8 mouse cellular contexts compared by ENCODE assay signal in the genomic region with DNA sequence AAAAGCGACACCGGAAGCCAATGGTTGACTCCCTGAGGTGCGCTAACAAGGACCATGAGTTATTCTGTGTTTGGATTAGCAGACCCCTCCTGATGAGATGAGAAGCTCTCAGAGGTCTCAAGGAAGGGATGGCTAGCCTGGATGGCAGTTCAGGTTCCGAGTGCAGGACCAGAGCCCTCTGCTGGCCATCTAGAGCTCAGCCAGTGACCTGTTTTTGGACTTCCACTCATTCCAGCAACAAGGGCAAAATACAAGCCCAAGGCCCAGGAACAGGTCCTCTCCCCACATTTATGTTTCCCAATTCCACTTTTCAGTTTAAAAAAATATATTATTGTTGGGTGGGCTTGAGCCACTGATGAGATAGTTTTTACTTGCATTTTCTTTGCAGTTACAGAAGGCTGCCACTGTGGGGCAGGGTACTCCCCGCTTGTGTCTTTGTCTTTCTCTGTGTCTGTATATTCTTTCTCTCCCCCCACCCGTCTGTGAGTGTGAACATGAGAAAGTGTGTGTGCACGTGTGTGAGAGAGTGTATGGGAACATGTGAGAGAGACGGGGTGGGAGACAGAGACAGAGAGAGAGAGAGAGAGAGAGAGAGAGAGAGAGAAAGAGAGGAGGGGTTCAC. TPM values are rescaled to one million over a fixed set of nuclear protein-coding genes. Genes with fewer than 3 reads are reported as not detected.
A peak's percentile ranks its signal among the peaks of the same experiment; 100 is the strongest.
DNase-seq lines count a peak whose midpoint lies in the region; ATAC-seq and TF ChIP-seq lines count a peak whose summit lies in the region.

No protein-coding gene starts in this region.

- ATAC-seq in hindbrain, embryonic 15.5 days (ENCODE audit: low FRiP score, low read depth): no peak
- peak; percentile 28; the same call in 1 of the 2 replicates for ATAC-seq in midbrain, postnatal 0 days (ENCODE audit: low FRiP score)

- H3K4me3 ChIP-seq in forebrain, embryonic 10.5 days: peak overlapping the region; percentile 49
- H3K4me3 ChIP-seq in hindbrain, embryonic 15.5 days: peak overlapping the region; percentile 20; the same call in 1 of the 2 replicates
- H3K4me3 ChIP-seq in midbrain, postnatal 0 days (ENCODE audit: low read depth, low read length): no peak overlapping the region

- peaks cover 31% of the 10 kb centered on the region for H3K4me1 ChIP-seq in forebrain, embryonic 10.5 days
- H3K4me1 ChIP-seq in hindbrain, embryonic 15.5 days (replicated peaks): peaks cover 32% of the 10 kb centered on the region
- no peaks in the 10 kb centered on the region; the same call in 1 of the 2 replicates for H3K4me1 ChIP-seq in midbrain, postnatal 0 days (ENCODE audit: insufficient read depth, low read length)

- DNase-seq in layer of hippocampus, postnatal 10 days (ENCODE audit: low spot score in 2 of 2): peak; percentile 53 to 68
- no peak for DNase-seq in layer of hippocampus, adult 9-11 months
- DNase-seq in adrenal gland, postnatal 25 days: peak; percentile 29
- DNase-seq in forebrain, embryonic 10.5 days (ENCODE audit: extremely low spot score, low spot score): peak; percentile 75
- DNase-seq in liver: peak; percentile 48
- peak; percentile 71 for DNase-seq in midbrain, postnatal 0 days (ENCODE audit: low spot score)
- DNase-seq in thymus, postnatal 14 days: peak; percentile 52

- TF ChIP-seq CTCF in midbrain, postnatal 0 days (IDR thresholded peaks at IDR 0.05): peak; percentile 71

- H3K9ac ChIP-seq in hindbrain, embryonic 15.5 days: no peak overlapping the region
- H3K9ac ChIP-seq in midbrain, postnatal 0 days (replicated peaks; ENCODE audit: low read length, poor library complexity, severe bottlenecking): no peak overlapping the region

- H3K36me3 ChIP-seq in forebrain, embryonic 10.5 days (replicated peaks): no peaks in the 10 kb centered on the region
- H3K36me3 ChIP-seq in hindbrain, embryonic 15.5 days: no peaks in the 10 kb centered on the region
- no peaks in the 10 kb centered on the region for H3K36me3 ChIP-seq in midbrain, postnatal 0 days (ENCODE audit: insufficient read depth, low read length)

- H3K27me3 ChIP-seq in forebrain, embryonic 10.5 days (ENCODE audit: poor library complexity, severe bottlenecking): peaks cover 15% of the 10 kb centered on the region; the same call in 1 of the 2 replicates
- H3K27me3 ChIP-seq in hindbrain, embryonic 15.5 days: no peaks in the 10 kb centered on the region
- H3K27me3 ChIP-seq in midbrain, postnatal 0 days (ENCODE audit: insufficient read depth, low read length): no peaks in the 10 kb centered on the region

- peak overlapping the region; percentile 81 for H3K27ac ChIP-seq in forebrain, embryonic 10.5 days
- H3K27ac ChIP-seq in hindbrain, embryonic 15.5 days (replicated peaks): peak overlapping the region; percentile 65; the same call in 1 of the 2 replicates
- no peak overlapping the region for H3K27ac ChIP-seq in midbrain, postnatal 0 days (ENCODE audit: low read depth, low read length)

- H3K4me2 ChIP-seq in hindbrain, embryonic 15.5 days: peak overlapping the region; percentile 47
- H3K4me2 ChIP-seq in midbrain, postnatal 0 days (ENCODE audit: low read depth, low read length, poor library complexity, severe bottlenecking): 0 out of 2 replicates have a peak overlapping the region, but pooled peaks have one; percentile 2

- no peaks in the 10 kb centered on the region for H3K9me3 ChIP-seq in forebrain, embryonic 10.5 days
- H3K9me3 ChIP-seq in hindbrain, embryonic 15.5 days: no peaks in the 10 kb centered on the region
- H3K9me3 ChIP-seq in midbrain, postnatal 0 days (ENCODE audit: low read length): no peaks in the 10 kb centered on the region

- WGBS in forebrain, embryonic 10.5 days: 6% methylated on average over 8 of the region's 8 CpGs
- WGBS in hindbrain, embryonic 15.5 days: 5% methylated on average over 8 of the region's 8 CpGs
- WGBS in midbrain, postnatal 0 days: 4% methylated on average over 8 of the region's 8 CpGs

RNA-seq across cellular contexts. Expression of gene Camk1g, which starts 12.9 kb away (rescaled TPM):
- 10 to 100 TPM; 39.3 to 40.3 TPM for total RNA-seq in layer of hippocampus, postnatal 10 days (2021)
- 0.12 TPM in 1 of 2 replicates, not detected in the other for total RNA-seq in adrenal gland, postnatal 25 days (2021)
- 12.1 and 12.2 TPM in 2 replicates for polyA plus RNA-seq in forebrain, embryonic 10.5 days (2016; fragmentation: Nextera tagmentation; extraction: Ambion mirVana)
- 40.5 and 41.0 TPM in 2 replicates for polyA plus RNA-seq in hindbrain, embryonic 15.5 days (2015; fragmentation: Nextera tagmentation; extraction: Ambion mirVana)
- 48.1 and 54.7 TPM in 2 replicates for total RNA-seq in midbrain, postnatal 0 days (2014; rRNA removed)
- 46.6 and 50.3 TPM in 2 replicates for polyA plus RNA-seq in midbrain, postnatal 0 days (2015; fragmentation: Nextera tagmentation; extraction: Ambion mirVana)

Comparison
In these comparisons a context has a peak if more than half of its experiments do, and no peak if none do; other contexts are left out.
1. RNA of gene Camk1g, which starts 12.9 kb away (total RNA-seq): 48.1 to 54.7 TPM in midbrain, postnatal 0 days and 39.3 to 40.3 TPM in layer of hippocampus, postnatal 10 days; 0.12 TPM in adrenal gland, postnatal 25 days; every median in the first group is over 10 times any median in the second.